Mouse (Mus musculus) mature B cell (primary cell): ENCODE measurements around the gene Fpgt.

ENCODE experiments used
- in situ Hi-C: fragments of 300-500 bp; cut with MboI; formaldehyde crosslinking; loops from 2 replicates; pipeline ENCODE4 v1.14.3; 2019

The Fpgt gene

DNA sequence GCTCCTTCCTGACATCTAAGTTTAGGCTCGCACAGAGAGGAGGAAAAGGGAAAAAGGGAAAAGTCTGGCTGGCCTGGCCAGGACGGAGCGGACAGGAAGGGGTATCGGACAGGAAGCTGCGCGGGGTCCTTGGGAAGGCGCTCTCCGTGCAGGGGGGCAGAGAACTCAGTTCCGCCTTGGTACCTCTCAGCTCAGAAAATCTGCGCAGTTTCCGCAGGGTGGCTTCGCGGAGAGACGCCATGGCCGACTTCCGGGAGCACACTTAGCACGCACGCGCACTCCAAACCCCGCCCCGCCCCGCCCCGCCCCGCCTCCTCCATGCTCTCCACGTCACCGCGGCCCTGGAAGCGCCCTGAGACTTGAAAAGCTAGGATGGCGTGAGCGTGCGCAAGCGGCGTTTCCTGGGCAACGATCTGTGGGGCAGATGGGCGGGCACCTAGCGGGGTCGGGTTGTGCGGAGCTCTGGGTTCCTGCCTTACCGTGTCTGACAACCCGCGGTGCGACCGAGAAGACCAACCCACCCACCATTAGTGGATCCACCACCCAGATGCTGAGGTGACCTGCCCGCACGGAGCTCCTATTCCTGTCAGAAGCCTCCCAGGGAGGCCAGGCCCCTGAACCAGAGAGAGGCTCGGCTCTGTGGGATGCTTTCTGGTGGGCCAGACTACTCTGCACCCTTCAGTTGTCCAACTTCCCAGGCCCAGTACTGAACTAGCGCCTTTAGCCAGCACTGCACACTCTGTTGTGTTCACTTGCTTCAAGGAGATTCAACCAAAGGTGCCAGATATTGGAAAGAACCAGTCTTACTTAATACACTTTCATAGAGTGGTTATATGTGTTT is at the start of gene Fpgt, which contains the start of gene Lrriq3:
Gene Fpgt (minus strand): TSS at position 288 of the 841 bp plus-strand sequence.
Gene Lrriq3 (plus strand): TSS at position 319 of the 841 bp plus-strand sequence.
- in situ Hi-C loops: loop anchor here (25.0 kb wide), 1 partner anchor 506 kb away; the partner anchor contains the start of genes Cryz and Tyw3

DNA sequence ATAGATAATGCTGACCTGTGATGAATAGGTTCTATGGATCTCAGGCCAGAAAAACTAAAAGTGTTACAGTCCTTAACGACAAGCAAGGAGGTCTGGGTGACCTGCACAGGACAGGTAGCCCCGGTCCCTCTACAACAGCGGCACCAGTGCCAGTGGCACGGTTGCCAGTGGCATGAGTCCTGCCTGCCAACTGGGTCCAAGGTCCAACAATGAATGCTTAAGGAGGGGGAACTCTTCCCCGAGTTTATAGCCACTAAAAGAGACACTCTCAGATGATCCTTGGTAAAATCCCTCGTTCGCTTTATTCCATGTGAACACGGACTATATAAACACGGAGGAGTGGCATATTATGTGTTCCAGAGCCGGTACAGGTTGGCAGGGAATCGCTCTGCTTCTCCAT is 47.8 kb upstream of the Fpgt start:
- in situ Hi-C loops: no loop called here

DNA sequence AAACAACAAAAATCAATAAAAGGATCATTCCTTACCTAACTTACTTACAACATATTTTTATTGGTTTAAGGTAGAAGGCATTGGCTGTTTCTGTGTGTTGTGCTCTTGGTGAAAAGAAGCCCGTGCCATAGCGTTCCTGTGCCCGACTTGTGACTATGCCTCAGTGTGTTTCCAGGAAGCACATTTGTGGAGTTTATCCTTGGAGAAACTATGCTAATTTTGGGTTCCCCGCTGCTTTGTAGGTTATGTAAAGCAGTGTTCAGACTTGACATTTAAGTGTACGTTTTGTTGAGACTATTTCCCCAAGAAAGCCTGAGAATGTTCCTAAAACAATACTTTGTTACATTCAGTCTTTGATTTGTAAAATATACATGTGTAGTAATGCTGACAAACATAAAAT is 44.5 kb upstream of the Fpgt start:
- in situ Hi-C loops: no loop called here

DNA sequence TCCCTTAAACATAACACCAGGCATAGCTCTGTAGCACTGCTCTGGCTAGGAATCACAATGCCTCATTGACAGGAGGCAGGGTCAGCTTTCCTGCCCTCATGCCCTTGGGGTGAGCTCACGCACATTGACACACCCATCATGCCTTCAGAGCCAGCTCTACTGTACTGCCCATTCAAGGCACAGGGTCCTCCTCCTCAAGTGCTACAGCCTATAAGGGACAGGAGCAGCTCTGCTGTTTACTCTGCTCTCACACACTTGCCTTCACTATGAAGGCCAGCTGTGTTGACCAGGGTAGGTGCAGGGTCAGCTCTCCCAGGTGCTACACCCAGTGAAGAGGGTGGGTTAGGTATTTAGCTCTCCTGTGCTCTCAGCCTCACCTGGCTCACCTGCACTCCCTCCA is 12.8 kb upstream of the Fpgt start:
- in situ Hi-C loops: no loop called here

DNA sequence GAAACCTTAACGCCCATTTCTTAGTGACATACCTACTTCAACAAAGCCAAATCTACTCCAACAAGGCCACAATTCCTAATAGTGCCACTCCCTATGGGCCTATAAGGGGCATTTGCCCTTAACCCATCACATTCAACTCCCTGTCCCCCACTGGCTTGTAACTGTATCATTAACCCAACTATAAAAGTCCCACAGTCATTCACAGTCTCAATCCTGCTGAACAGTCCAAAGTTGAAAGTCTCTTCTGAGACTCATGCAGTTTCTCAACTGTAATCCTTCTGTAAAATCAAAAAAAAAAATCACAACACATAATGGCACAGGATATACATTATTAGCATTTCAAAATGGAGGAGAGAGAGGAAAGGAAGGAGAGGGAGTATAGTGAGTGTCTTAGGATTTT is 6.1 kb upstream of the Fpgt start:
- in situ Hi-C loops: loop anchor here (25.0 kb wide), 1 partner anchor 512 kb away; the partner anchor contains the start of genes Cryz and Tyw3

GRCm38 (mm10) chr3:155092081-155092480 is 1.1 kb downstream of the Fpgt start:
- in situ Hi-C loops: loop anchor here (25.0 kb wide), 1 partner anchor 505 kb away; the partner anchor contains the start of genes Cryz and Tyw3

- in situ Hi-C loops: loop anchor here (25.0 kb wide), 1 partner anchor 491 kb away; the partner anchor contains the start of genes Cryz and Tyw3
Measured at GRCm38 (mm10) chr3:155077908-155078307, 15.3 kb downstream of the Fpgt start.

- in situ Hi-C loops: no loop called here
Measured at GRCm38 (mm10) chr3:155059449-155059822, 33.8 kb downstream of the Fpgt start.

- in situ Hi-C loops: no loop called here
Measured at GRCm38 (mm10) chr3:155058800-155059448, 34.3 kb downstream of the Fpgt start.

GRCm38 (mm10) chr3:155057566-155057965 is 35.6 kb downstream of the Fpgt start:
- in situ Hi-C loops: no loop called here

- in situ Hi-C loops: no loop called here
Measured at GRCm38 (mm10) chr3:155056606-155057005, 36.6 kb downstream of the Fpgt start.

DNA sequence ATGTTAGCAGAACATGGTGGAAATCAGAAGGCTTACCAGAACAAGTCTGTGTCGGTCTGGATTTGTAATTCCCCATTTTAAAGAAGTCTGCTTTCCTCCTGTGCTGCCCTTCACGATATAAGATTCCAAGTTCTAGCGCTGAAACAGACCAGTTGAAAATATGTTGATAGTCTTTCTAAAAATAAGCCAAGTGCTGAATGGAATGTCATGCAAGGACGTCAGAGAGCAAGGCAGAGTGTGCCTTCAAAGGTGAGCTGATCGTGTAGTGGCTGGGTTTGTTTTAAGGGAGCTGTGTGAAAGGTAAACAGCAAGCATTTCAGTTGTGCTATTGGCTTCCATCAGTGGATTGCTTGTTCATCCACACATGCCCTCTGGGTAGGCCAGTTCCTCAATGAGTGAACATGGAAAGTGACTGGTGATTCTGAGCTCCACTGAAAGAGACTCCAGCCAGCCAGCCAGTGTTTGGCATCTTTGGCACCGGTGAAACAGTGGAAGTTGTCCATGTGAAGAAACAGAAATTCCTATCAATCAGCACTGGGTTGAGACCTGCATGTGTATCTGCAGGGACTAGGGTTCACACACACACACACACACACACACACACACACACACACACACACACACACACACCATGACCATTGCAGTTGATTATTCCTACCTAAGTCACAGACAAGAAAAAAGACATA is 37.8 kb downstream of the Fpgt start, which contains the start of gene Tnni3k:
Gene Tnni3k (minus strand): TSS at position 177 of the 686 bp plus-strand sequence.
- in situ Hi-C loops: no loop called here

DNA sequence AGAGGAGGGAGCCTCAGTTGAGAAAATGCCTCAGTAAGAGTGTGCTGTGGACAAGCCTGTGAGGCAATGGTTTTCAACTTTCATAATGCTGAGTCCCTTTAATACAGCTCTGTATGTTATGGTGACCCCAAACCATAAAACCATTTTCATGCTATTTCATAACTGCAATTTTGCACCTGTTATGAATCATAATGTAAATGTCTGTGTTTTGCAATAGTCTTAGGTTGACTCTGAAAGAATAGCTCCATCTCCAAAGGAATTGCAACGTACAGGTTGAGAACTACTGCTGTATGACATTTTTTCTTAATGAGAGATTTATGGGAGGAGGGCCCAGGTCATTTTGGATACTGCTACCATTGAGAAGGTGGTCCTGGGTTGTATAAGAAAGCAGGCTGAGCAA is 40.0 kb downstream of the Fpgt start:
- in situ Hi-C loops: no loop called here

DNA sequence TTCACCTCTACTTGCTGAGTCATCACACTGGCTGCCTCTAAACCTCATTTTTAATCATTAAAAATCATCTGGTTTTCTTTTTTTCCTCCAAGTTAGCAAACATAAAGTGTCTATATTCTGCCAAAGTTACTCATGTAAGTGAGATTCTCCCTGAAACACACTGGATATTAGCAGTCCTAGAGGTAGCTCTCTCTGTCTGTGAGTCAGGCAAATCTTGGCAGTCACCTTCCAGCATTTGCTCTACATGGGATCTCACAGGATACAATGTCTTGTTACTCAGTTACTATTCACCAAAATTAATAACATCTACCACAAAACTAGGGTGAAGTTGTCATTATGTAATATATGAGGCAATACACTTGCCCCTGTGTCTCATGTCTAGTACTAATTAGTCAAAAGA is 41.2 kb downstream of the Fpgt start:
- in situ Hi-C loops: no loop called here

- in situ Hi-C loops: no loop called here
Measured at GRCm38 (mm10) chr3:155039012-155039836, 54.0 kb downstream of the Fpgt start.
